Mouse (Mus musculus) embryonic facial prominence, embryonic 14.5 days (tissue): ENCODE measurements at regions not wholly inside any gene's neighbourhood (a gene's known extent, or its start where the extent isn't known, plus 50 kb on each side); places are given as distances from the start of the nearest gene placed in this dataset.

ENCODE experiments used
- ATAC-seq: fragments of 200-750 bp; cut with Nextera tagmentation; 2 replicates; pipeline ENCODE4 v1.8.0; 2017; ENCODE audit warnings: low read depth, moderate number of reproducible peaks, moderate TSS enrichment
- DNase-seq: peaks from one replicate; pipeline ENCODE4 v3.0.0-alpha.2; 2015; ENCODE audit warnings: low spot score
- H3K27ac ChIP-seq: fragments of 300-500 bp; sonication (generic); replicated peaks from 2 replicates; pipeline ENCODE4 v1.5.1; 2014; ENCODE audit warnings: low read depth, mild to moderate bottlenecking, low read length, moderate library complexity
- H3K27me3 ChIP-seq: fragments of 300-500 bp; sonication (generic); replicated peaks from 2 replicates; pipeline ENCODE4 v1.6.1; 2014; ENCODE audit warnings: low read length; ENCODE audit not compliant: control insufficient read depth, insufficient read depth
- H3K36me3 ChIP-seq: fragments of 300-500 bp; sonication (generic); 2 replicates; pipeline ENCODE4 v1.6.1; 2014; ENCODE audit warnings: low read length, mixed read lengths; ENCODE audit not compliant: control insufficient read depth, insufficient read depth
- H3K4me1 ChIP-seq: fragments of 300-500 bp; sonication (generic); 2 replicates; pipeline ENCODE4 v1.6.1; 2014; ENCODE audit warnings: antibody characterized with exemption, low read length; ENCODE audit not compliant: control insufficient read depth, insufficient read depth
- H3K4me2 ChIP-seq: fragments of 300-500 bp; sonication (generic); 2 replicates; pipeline ENCODE4 v1.6.1; 2014; ENCODE audit warnings: low read depth, mild to moderate bottlenecking, low read length, moderate library complexity, mixed read lengths
- H3K4me3 ChIP-seq: fragments of 300-500 bp; sonication (generic); 2 replicates; pipeline ENCODE4 v1.5.1; 2014; ENCODE audit warnings: low read depth, mild to moderate bottlenecking, low read length
- H3K9ac ChIP-seq: fragments of 300-500 bp; sonication (generic); 2 replicates; pipeline ENCODE4 v1.6.1; 2014; ENCODE audit warnings: low read depth, mild to moderate bottlenecking, low read length, moderate library complexity, mixed read lengths
- H3K9me3 ChIP-seq: fragments of 300-500 bp; sonication (generic); 2 replicates; pipeline ENCODE4 v1.6.1; 2016; ENCODE audit warnings: low read length; ENCODE audit not compliant: control insufficient read depth
- WGBS: fragments of 180-500 bp; shearing (Covaris S2); extraction: QIAGEN DNeasy Blood & Tissue Kit; methylation state at CpG from one replicate; pipeline ENCODE4 v1.1.7; 2014; 5-methylcytosine and 5-hydroxymethylcytosine counted together

DNA sequence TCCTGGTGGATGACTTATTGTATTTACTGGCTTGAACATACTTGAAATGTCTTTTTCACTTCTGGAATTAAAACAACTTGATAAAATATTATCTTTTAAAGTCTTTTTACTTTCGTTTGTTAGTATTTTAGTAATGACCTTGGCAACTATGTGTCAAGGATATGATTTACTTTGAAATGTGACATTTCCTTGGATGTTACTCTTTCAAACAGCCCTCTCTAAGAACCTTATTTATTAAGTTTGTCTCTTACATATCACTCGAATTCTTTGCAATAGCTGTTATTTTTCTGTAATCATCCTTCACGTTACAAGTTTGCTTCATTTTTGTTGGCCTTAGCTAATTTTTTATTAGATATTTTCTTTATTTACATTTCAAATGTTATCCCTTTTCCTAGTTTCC lies 469.8 kb downstream of the Eepd1 start:
- Histone ChIP-seq H3K27ac (no peak overlapping the region), H3K4me2 (no peak overlapping the region), H3K4me1 (no peaks in the 10 kb centered on the region), H3K27me3 (no peaks in the 10 kb centered on the region), H3K9ac (no peak overlapping the region), H3K9me3 (no peaks in the 10 kb centered on the region), H3K36me3 (no peaks in the 10 kb centered on the region), H3K4me3 (no peak overlapping the region)
- no peak for ATAC-seq
- 77% methylated on average over 3 of the region's 3 CpGs for WGBS
- DNase-seq: no peak

GRCm38 (mm10) chr9:25959082-25959481 lies 477.7 kb downstream of the Eepd1 start:
- no peak overlapping the region for H3K27ac ChIP-seq
- no peaks in the 10 kb centered on the region for H3K4me1 ChIP-seq
- H3K27me3 ChIP-seq: no peaks in the 10 kb centered on the region
- no peak overlapping the region for H3K9ac ChIP-seq
- DNase-seq (peak; percentile 3), ATAC-seq (no peak)
- 91% methylated on average over 2 of the region's 2 CpGs for WGBS
- no peak overlapping the region for H3K4me3 ChIP-seq
- H3K4me2 ChIP-seq: no peak overlapping the region
- H3K9me3 ChIP-seq: no peaks in the 10 kb centered on the region
- no peaks in the 10 kb centered on the region for H3K36me3 ChIP-seq

DNA sequence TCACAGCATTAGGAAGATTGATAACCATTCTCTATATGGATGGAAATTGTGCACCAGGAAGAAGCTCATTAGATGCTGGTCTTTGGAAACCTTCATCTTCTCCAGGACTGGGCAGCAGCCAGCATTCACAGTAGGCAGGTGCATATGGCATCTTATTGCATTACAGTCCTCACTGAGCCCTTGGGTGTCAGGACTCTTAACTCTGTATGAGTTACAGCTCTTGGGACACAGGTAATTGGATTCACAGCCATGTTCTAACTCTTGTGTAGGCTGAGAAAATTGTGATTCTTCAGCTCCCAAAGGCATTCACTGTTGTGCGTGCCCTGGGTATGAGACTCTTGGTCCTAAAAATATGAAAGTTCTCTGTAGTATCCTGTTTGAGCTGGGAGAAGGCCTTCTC lies 504.1 kb downstream of the Eepd1 start:
- no peak for ATAC-seq
- Histone ChIP-seq H3K27me3 (no peaks in the 10 kb centered on the region), H3K4me2 (no peak overlapping the region), H3K4me3 (no peak overlapping the region), H3K9ac (no peak overlapping the region), H3K4me1 (no peaks in the 10 kb centered on the region), H3K9me3 (no peaks in the 10 kb centered on the region), H3K36me3 (no peaks in the 10 kb centered on the region), H3K27ac (no peak overlapping the region)
- WGBS: 88% methylated on average over 1 of the region's 1 CpGs
- DNase-seq: no peak

DNA sequence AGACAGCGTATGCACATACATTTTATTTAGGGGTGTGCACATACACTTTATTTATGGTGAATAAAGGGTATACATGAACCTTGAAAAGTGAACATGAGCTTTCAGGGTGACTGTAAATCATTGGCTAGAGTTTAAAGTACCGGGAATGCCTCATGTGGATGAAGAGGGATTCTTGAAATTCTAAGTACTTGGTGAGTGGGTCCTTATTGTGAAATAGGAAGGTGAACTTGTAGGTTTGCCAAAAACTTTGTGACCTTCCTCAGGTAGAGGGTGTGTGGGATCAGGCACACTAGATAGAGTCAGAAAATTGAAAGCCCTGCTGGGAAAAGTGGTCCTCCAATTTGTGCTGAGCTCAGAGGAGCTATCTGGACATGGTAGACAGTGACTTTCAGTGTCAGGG lies 504.6 kb downstream of the Eepd1 start:
- H3K4me1 ChIP-seq: no peaks in the 10 kb centered on the region
- no peaks in the 10 kb centered on the region for H3K36me3 ChIP-seq
- no peaks in the 10 kb centered on the region for H3K9me3 ChIP-seq
- no peak overlapping the region for H3K27ac ChIP-seq
- H3K4me3 ChIP-seq: no peak overlapping the region
- no peaks in the 10 kb centered on the region for H3K27me3 ChIP-seq
- ATAC-seq (no peak), DNase-seq (no peak)
- 81% methylated on average over 2 of the region's 2 CpGs for WGBS
- no peak overlapping the region for H3K9ac ChIP-seq
- no peak overlapping the region for H3K4me2 ChIP-seq

- ATAC-seq (no peak), DNase-seq (peak; percentile 3)
These were observed 520.5 kb downstream of the Eepd1 start for GRCm38 (mm10) chr9:26001821-26002220.

More at GRCm38 (mm10) chr9:26001821-26002220, 520.5 kb downstream of the Eepd1 start:
- Histone ChIP-seq H3K9ac (no peak overlapping the region), H3K27ac (no peak overlapping the region), H3K4me3 (no peak overlapping the region), H3K9me3 (no peaks in the 10 kb centered on the region), H3K27me3 (no peaks in the 10 kb centered on the region), H3K4me1 (no peaks in the 10 kb centered on the region), H3K4me2 (no peak overlapping the region), H3K36me3 (no peaks in the 10 kb centered on the region)
